Mouse (Mus musculus) liver, embryonic 14.5 days (tissue): ENCODE data around the gene Tnip1.

Experiments
- CTCF ChIP-seq: IDR thresholded peaks from 2 replicates; pipeline ENCODE4 v1.5.1; 2016; ENCODE audit warnings: antibody characterized with exemption, low read depth, control low read depth
- EP300 ChIP-seq: IDR thresholded peaks from 2 replicates; pipeline ENCODE4 v1.6.1; 2016; ENCODE audit warnings: antibody characterized with exemption, low read depth

DNA sequence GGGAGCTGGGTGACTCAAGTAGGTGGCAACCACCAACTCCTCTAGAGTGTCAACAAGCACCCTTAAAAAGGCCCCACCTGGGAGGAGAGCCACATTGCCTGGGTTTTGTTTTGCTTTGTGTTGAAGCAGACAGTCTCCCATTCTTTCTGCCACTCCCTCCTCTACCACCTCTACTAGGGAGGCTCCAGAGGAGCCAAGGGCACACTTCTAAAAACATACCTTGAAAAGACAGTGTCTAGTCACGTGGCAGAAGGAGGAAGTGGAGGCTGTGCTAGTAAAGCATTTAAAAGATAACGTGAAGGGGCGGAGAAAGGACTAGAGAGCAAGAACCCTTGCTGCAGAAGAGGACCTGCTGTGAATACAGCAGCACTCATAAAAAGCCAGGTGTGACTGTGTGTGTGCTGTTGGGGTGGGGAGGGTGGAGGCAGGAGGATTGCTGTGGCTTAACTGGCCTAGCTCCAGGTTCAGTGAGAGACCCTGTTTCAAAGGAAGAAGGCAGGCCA, 4.1 kb downstream of the Tnip1 start:
- TF ChIP-seq EP300 (no peak), CTCF (no peak)
